Mouse (Mus musculus) ES-Bruce4 (cell line): ENCODE results near the gene Pttg1ip. TPM values are rescaled to one million over a fixed set of nuclear protein-coding genes. Genes with fewer than 3 reads are reported as not detected.
A peak's percentile ranks its signal among the peaks of the same experiment; 100 is the strongest.

ENCODE experiments used
- H3K27ac ChIP-seq: 2 replicates; pipeline ENCODE4 v1.5.1; 2012; ENCODE audit warnings: low read length, inconsistent platforms; ENCODE audit not compliant: insufficient read depth
- H3K27me3 ChIP-seq: 2 replicates; pipeline ENCODE4 v1.6.1; 2012; ENCODE audit warnings: mild to moderate bottlenecking, low read length, inconsistent platforms; ENCODE audit not compliant: control insufficient read depth, poor library complexity, insufficient read depth, severe bottlenecking
- H3K36me3 ChIP-seq: 2 replicates; pipeline ENCODE4 v1.6.1; 2012; ENCODE audit warnings: inconsistent platforms, mild to moderate bottlenecking, low read length, moderate library complexity; ENCODE audit not compliant: control insufficient read depth, poor library complexity, insufficient read depth, severe bottlenecking
- H3K4me1 ChIP-seq: one replicate; pipeline ENCODE4 v1.8.1; 2011; ENCODE audit warnings: low read length; ENCODE audit not compliant: control insufficient read depth, insufficient read depth
- H3K4me3 ChIP-seq: 2 replicates; pipeline ENCODE4 v1.5.1; 2011; ENCODE audit warnings: low read depth, mild to moderate bottlenecking, low read length
- H3K9ac ChIP-seq: 2 replicates; pipeline ENCODE4 v1.6.1; 2012; ENCODE audit warnings: low read depth, mild to moderate bottlenecking, inconsistent platforms; ENCODE audit not compliant: poor library complexity, severe bottlenecking
- H3K9me3 ChIP-seq: replicated peaks from 2 replicates; pipeline ENCODE4 v1.6.1; 2012; ENCODE audit warnings: mild to moderate bottlenecking, low read length, inconsistent platforms; ENCODE audit not compliant: control insufficient read depth, poor library complexity, insufficient read depth, severe bottlenecking
- CTCF ChIP-seq: IDR thresholded peaks from one replicate; pipeline ENCODE4 v1.8.1; 2011; ENCODE audit warnings: low read depth, low read length
- EP300 ChIP-seq: IDR thresholded peaks from 2 replicates; pipeline ENCODE4 v1.6.1; 2011; ENCODE audit warnings: low read depth, low read length; ENCODE audit not compliant: insufficient read depth
- POLR2A ChIP-seq: IDR thresholded peaks from one replicate; pipeline ENCODE4 v1.8.1; 2011; ENCODE audit warnings: low read length; ENCODE audit not compliant: insufficient read depth
- polyA plus RNA-seq: library from polyadenylated mRNA; stranded (reverse); fragments of >200 nt; gene quantifications from 2 replicates; pipeline ENCODE4 v1.2.4, GENCODE M21; 2011; ENCODE audit warnings: low read depth; ENCODE audit not compliant: missing spikeins, insufficient read depth, insufficient read length

Gene Pttg1ip
- polyA plus RNA-seq, 1 experiment = 89.6 TPM

- Histone ChIP-seq H3K9me3 (no peaks in the 10 kb centered on the region), H3K9ac (no peak overlapping the region), H3K4me3 (no peak overlapping the region), H3K36me3 (no peaks in the 10 kb centered on the region), H3K27me3 (no peaks in the 10 kb centered on the region), H3K4me1 (no peaks in the 10 kb centered on the region), H3K27ac (no peak overlapping the region)
- no peak for TF ChIP-seq EP300
- TF ChIP-seq POLR2A = no peak
- no peak for TF ChIP-seq CTCF
Observed at GRCm38 (mm10) chr10:77560830-77561229, 20.7 kb upstream of the Pttg1ip start.

DNA sequence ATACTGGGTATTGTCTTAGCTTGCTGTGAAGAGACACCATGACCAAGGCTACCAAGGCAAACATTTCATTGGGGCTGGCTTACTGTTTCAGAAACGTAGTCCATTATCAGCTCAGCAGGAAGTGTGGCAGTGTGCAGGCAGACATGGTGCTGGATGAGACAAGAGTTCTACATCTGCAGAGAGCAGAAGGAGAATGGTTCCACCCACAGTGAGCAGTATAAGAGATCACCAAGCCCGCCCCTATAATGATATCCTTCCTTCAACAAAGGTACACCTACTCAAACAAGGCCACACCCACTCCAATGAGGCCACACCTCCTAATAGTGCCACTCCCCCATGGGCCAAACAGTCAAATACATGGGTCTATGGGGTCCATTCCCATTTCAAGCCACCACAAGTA is 20.0 kb upstream of the Pttg1ip start:
- no peak overlapping the region for H3K27ac ChIP-seq
- H3K36me3 ChIP-seq = no peaks in the 10 kb centered on the region
- H3K9me3 ChIP-seq = no peaks in the 10 kb centered on the region
- no peak overlapping the region for H3K4me3 ChIP-seq
- TF ChIP-seq CTCF (no peak), EP300 (no peak), POLR2A (no peak)
- H3K4me1 ChIP-seq = no peaks in the 10 kb centered on the region
- H3K27me3 ChIP-seq = no peaks in the 10 kb centered on the region
- H3K9ac ChIP-seq = no peak overlapping the region

DNA sequence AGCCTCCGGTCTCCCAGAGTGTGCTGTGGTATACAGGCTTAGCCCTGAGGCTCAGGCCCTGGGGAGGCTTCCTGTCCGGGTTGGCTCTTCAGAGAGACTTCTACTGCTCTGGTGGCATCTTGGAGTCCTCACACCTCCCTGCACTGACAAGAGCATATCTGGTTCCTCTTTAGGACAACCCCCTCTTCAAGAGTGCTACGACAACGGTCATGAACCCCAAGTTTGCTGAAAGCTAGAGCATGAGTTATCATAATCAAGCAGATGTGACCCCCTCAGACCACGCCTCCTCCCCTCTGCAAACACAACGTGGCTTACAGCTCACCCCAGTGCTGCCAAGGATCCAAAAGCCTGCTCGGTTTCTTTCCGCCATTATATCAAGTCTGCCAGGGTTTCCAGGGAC is 16.5 kb upstream of the Pttg1ip start:
- H3K27ac ChIP-seq = no peak overlapping the region
- H3K4me3 ChIP-seq = no peak overlapping the region
- H3K36me3 ChIP-seq = no peaks in the 10 kb centered on the region
- no peaks in the 10 kb centered on the region for H3K27me3 ChIP-seq
- no peak overlapping the region for H3K9ac ChIP-seq
- TF ChIP-seq EP300 (no peak), CTCF (no peak), POLR2A (no peak)
- H3K9me3 ChIP-seq = no peaks in the 10 kb centered on the region
- peaks cover 2% of the 10 kb centered on the region for H3K4me1 ChIP-seq

- H3K4me1 ChIP-seq = peaks cover 5% of the 10 kb centered on the region
- TF ChIP-seq POLR2A (no peak), EP300 (no peak), CTCF (peak; percentile 97)
- H3K27me3 ChIP-seq = no peaks in the 10 kb centered on the region
- H3K9me3 ChIP-seq = no peaks in the 10 kb centered on the region
- H3K4me3 ChIP-seq = no peak overlapping the region
- H3K27ac ChIP-seq = no peak overlapping the region
- H3K36me3 ChIP-seq = no peaks in the 10 kb centered on the region
- H3K9ac ChIP-seq = no peak overlapping the region
Observed at GRCm38 (mm10) chr10:77566651-77567050, 14.9 kb upstream of the Pttg1ip start.

GRCm38 (mm10) chr10:77569481-77569880 is 12.0 kb upstream of the Pttg1ip start:
- H3K27ac ChIP-seq = peak overlapping the region; percentile 54
- no peaks in the 10 kb centered on the region for H3K9me3 ChIP-seq
- H3K36me3 ChIP-seq = no peaks in the 10 kb centered on the region
- peak overlapping the region; percentile 8; the same call in 1 of the 2 replicates for H3K4me3 ChIP-seq
- H3K27me3 ChIP-seq = no peaks in the 10 kb centered on the region
- TF ChIP-seq EP300 (no peak), POLR2A (no peak), CTCF (no peak)
- no peak overlapping the region for H3K9ac ChIP-seq
- H3K4me1 ChIP-seq = peaks cover 6% of the 10 kb centered on the region

DNA sequence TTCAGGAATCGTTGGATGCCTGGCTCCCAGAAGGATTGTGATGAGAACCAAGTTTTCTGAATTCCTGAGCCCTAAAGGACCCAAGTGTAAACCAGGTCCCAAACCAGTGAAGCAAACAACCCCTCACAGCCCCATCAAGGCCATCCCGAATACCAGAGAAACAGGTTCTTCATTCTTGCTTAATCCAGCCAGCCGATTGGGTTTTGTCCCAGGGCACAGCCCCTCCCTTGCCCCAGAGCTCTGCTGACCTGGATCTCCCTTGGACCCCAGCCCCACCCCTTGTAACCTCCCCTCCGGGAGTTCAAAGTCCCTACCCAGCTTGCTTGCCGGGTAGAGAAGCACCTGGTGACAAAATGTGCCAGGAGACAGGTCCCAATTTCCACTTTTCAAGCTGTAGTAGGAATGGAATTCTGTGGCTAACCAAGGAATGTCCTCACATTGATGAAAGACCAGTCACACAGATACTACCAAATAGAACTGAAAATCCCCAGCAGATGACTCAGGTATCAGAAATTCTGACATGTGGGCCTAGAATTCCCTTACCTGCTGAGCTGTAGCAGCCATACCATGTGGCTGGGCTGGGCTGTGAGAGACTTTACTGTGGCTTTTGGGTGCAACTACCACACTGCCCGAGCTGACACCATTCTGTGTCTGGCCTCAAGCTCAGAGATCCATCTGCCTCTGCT is 11.4 kb upstream of the Pttg1ip start:
- peak overlapping the region; percentile 26 for H3K27ac ChIP-seq
- TF ChIP-seq POLR2A (no peak), CTCF (no peak), EP300 (peak; percentile 85; the same call in 1 of the 2 replicates)
- no peak overlapping the region for H3K4me3 ChIP-seq
- no peaks in the 10 kb centered on the region for H3K27me3 ChIP-seq
- no peak overlapping the region for H3K9ac ChIP-seq
- H3K4me1 ChIP-seq = peaks cover 6% of the 10 kb centered on the region
- H3K36me3 ChIP-seq = no peaks in the 10 kb centered on the region
- no peaks in the 10 kb centered on the region for H3K9me3 ChIP-seq
